Mouse (Mus musculus) neural tube, embryonic 12.5 days (tissue): Measurements from ENCODE around the gene Nfkbib. TPM values are rescaled to one million over a fixed set of nuclear protein-coding genes. Genes with fewer than 3 reads are reported as not detected.
A peak's percentile ranks its signal among the peaks of the same experiment; 100 is the strongest.

Experiments used
- ATAC-seq: fragments of 200-750 bp; cut with Nextera tagmentation; 2 replicates; pipeline ENCODE4 v1.8.0; 2017; ENCODE audit warnings: low read depth, mild to moderate bottlenecking, moderate TSS enrichment, moderate library complexity; ENCODE audit not compliant: low FRiP score
- H3K27ac ChIP-seq: fragments of 300-500 bp; sonication (generic); 2 replicates; pipeline ENCODE4 v1.5.1; 2016
- H3K27me3 ChIP-seq: fragments of 300-500 bp; sonication (generic); replicated peaks from 2 replicates; pipeline ENCODE4 v1.6.1; 2016; ENCODE audit warnings: mild to moderate bottlenecking
- H3K36me3 ChIP-seq: fragments of 300-500 bp; sonication (generic); 2 replicates; pipeline ENCODE4 v1.6.1; 2016; ENCODE audit warnings: mild to moderate bottlenecking
- H3K4me1 ChIP-seq: fragments of 300-500 bp; sonication (generic); 2 replicates; pipeline ENCODE4 v1.6.1; 2016
- H3K4me2 ChIP-seq: fragments of 300-500 bp; sonication (generic); replicated peaks from 2 replicates; pipeline ENCODE4 v1.6.1; 2016; ENCODE audit warnings: mild to moderate bottlenecking
- H3K4me3 ChIP-seq: fragments of 300-500 bp; sonication (generic); 2 replicates; pipeline ENCODE4 v1.5.1; 2016
- H3K9ac ChIP-seq: fragments of 300-500 bp; sonication (generic); 2 replicates; pipeline ENCODE4 v1.6.1; 2016; ENCODE audit warnings: mild to moderate bottlenecking
- H3K9me3 ChIP-seq: fragments of 300-500 bp; sonication (generic); 2 replicates; pipeline ENCODE4 v1.6.1; 2016; ENCODE audit warnings: mild to moderate bottlenecking
- WGBS: fragments of 180-500 bp; shearing (Covaris S2); methylation state at CpG from one replicate; pipeline ENCODE4 v1.1.7; 2016; 5-methylcytosine and 5-hydroxymethylcytosine counted together
- polyA plus RNA-seq: library from polyadenylated mRNA; unstranded; fragments of >200 nt; fragmentation: Nextera tagmentation; extraction: Ambion mirVana; gene quantifications from 2 replicates; pipeline ENCODE4 v1.2.1, GENCODE M21; 2016

Gene Nfkbib
- polyA plus RNA-seq, 1 experiment from 2014 or later: 52.4 TPM

DNA sequence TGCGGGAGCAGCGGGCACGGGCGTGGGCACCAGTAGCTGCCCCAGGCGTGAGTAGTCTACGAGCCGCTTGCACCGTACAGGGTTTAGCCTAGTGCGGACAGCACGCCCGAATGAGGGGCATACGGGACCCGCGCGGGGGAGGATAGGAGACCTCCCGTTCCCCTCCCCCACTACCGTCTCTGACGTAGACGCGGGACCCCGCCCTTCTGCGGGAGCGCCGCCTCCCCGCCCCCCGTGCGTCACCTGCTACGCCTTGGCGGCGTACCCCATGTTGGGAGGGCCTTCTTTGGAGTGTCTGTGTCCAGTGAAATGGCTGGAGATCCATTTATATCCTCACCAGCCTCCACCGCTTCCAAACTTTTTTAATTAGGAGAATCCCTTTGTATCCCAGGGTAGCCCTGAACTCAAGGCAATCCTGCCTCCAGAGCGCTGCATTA lies 41.7 kb upstream of the Nfkbib start:
- Histone ChIP-seq H3K4me3 (peak overlapping the region; percentile 88), H3K27me3 (no peaks in the 10 kb centered on the region), H3K9ac (peak overlapping the region; percentile 89), H3K4me2 (peak overlapping the region; percentile 81), H3K27ac (peak overlapping the region; percentile 99), H3K9me3 (no peaks in the 10 kb centered on the region), H3K36me3 (peaks cover 23% of the 10 kb centered on the region), H3K4me1 (peaks cover 33% of the 10 kb centered on the region)
- peak; percentile 54 for ATAC-seq
- WGBS: 2% methylated on average over 32 of the region's 32 CpGs

DNA sequence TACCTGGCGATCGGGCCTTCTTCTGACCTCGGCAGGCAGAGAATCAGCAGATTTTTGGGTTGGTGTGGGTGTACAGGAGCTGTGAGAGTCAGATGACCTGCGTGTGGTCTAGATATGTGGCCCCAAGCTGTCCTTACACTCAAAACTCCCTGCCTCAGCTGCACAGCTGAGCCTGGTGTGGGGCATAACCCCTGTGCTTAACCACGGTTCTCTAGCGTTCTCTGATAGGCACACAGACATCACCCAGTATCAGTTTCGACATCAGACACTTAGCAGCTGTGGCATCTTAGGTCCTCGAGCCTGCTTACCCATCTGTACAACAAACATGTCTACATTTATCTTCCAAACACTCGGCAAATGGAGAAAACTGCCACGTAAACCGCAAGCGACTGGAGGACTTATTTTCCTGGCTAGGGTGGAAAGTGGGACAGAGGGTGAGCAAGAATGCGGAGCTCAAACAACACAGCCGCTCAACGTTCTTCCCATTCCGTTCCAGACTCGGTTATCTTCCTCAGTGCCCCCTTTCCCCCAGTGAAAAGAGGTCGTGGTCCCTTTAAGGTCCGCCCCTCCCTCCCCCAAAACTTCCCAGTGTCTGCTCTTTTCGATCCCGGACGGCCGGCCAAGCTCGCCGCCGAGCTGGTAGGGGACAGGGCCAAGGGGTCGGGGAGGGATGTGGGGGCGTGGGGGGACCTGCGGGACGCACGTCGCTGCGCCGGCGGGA lies 41.1 kb upstream of the Nfkbib start, which contains the start of gene Hnrnpl:
Gene Hnrnpl, plus strand, starts transcription at position 321 of the 721 bp plus-strand sequence.
- H3K4me3 ChIP-seq: peak within 1 kb of the TSS; percentile 88
- peak within 1 kb of the TSS; percentile 89 for H3K9ac ChIP-seq
- peaks cover 17% of the 10 kb centered on the region for H3K36me3 ChIP-seq
- H3K27me3 ChIP-seq: no peaks in the 10 kb centered on the region
- peak within 1 kb of the TSS; percentile 99 for H3K27ac ChIP-seq
- no peaks in the 10 kb centered on the region for H3K9me3 ChIP-seq
- H3K4me1 ChIP-seq: peaks cover 30% of the 10 kb centered on the region
- ATAC-seq: peak; percentile 2; the same call in 1 of the 2 replicates
- 4% methylated on average over 35 of the region's 35 CpGs for WGBS
- H3K4me2 ChIP-seq: peak within 1 kb of the TSS; percentile 81

DNA sequence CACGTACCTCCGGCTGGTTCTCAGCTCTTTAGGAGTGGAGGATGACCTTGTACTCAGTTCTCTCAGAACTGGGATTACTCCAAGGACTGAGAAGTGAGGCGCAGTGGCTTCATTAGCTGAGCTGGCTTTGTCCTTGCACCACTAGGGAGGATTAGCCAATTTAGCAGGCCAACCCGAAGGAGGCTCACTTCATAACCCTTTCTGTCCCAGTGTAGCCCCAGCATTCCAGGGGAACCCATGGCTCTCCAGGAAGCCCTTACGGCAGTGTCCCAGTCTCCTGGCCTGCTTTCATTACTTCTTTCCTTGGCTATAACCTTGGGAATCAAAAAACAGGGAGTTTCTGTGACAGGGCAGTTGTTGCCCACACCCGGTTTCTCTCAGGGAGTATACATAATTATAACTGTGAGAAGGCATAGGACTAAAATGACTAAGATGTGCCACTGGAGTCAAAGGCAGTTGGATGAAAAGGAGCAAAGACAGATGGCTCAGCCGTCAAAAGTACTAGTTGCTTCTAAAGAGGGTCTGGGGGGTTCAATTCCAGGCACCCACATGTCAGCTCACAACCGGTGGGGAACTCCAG lies 40.4 kb upstream of the Nfkbib start:
- no peaks in the 10 kb centered on the region for H3K27me3 ChIP-seq
- WGBS: 50% methylated on average over 6 of the region's 8 CpGs

DNA sequence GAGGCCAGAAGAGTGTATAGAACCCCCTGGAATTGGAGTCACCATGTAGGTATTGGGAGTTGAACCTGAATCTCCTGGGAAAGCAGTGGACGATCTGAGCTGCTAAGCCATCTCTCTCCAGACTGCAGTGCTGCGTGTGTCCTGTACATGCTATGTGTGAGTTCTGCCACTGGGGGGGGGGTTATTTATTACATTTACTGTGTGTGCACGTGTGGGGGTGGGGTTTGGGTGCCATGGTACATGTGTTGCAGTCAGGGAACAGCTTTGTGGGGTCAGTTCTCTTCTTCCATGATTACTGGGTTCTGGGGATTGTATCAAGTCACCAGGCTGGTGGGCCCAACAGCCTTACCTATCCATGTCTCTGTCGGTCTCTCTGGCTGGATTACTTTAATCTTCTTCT lies 39.6 kb upstream of the Nfkbib start:
- Histone ChIP-seq H3K4me1 (peaks cover 27% of the 10 kb centered on the region), H3K36me3 (peaks cover 1% of the 10 kb centered on the region), H3K4me2 (no peak overlapping the region), H3K27ac (no peak overlapping the region), H3K9me3 (no peaks in the 10 kb centered on the region), H3K9ac (no peak overlapping the region), H3K4me3 (no peak overlapping the region), H3K27me3 (no peaks in the 10 kb centered on the region)
- 77% methylated on average over 4 of the region's 4 CpGs for WGBS
- ATAC-seq: no peak

More for the DNA sequence above, 40.4 kb upstream of the Nfkbib start:
- H3K36me3 ChIP-seq: peaks cover 10% of the 10 kb centered on the region
- peak overlapping the region; percentile 81 for H3K4me2 ChIP-seq
- H3K4me3 ChIP-seq: peak overlapping the region; percentile 88
- peak overlapping the region; percentile 89 for H3K9ac ChIP-seq
- no peaks in the 10 kb centered on the region for H3K9me3 ChIP-seq
- peaks cover 30% of the 10 kb centered on the region for H3K4me1 ChIP-seq
- peak overlapping the region; percentile 99 for H3K27ac ChIP-seq
- ATAC-seq: no peak

DNA sequence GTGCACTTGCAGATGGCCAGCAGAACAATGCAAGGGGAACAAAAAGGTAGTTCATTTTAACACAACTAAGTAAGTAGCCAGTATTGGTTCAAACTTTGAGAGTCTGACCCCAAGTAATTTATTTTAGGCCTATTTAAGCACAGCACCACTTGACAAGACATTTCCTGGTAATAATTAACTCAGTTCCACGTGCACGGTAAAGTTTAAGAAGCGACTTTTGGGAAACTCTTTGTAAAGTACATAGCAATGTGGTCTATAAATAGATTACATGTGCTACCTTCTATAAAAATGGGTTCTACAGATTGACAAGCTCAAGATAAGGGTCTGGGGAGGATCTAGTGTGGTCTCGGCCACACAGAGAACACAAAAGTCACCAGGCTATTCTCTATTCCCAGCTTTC lies 36.4 kb upstream of the Nfkbib start:
- ATAC-seq: no peak
- WGBS: 40% methylated on average over 4 of the region's 4 CpGs
- H3K27me3 ChIP-seq: no peaks in the 10 kb centered on the region
- H3K9ac ChIP-seq: no peak overlapping the region
- H3K9me3 ChIP-seq: no peaks in the 10 kb centered on the region
- no peak overlapping the region for H3K4me3 ChIP-seq
- no peaks in the 10 kb centered on the region for H3K36me3 ChIP-seq
- H3K4me2 ChIP-seq: no peak overlapping the region
- H3K27ac ChIP-seq: no peak overlapping the region
- peaks cover 22% of the 10 kb centered on the region for H3K4me1 ChIP-seq

DNA sequence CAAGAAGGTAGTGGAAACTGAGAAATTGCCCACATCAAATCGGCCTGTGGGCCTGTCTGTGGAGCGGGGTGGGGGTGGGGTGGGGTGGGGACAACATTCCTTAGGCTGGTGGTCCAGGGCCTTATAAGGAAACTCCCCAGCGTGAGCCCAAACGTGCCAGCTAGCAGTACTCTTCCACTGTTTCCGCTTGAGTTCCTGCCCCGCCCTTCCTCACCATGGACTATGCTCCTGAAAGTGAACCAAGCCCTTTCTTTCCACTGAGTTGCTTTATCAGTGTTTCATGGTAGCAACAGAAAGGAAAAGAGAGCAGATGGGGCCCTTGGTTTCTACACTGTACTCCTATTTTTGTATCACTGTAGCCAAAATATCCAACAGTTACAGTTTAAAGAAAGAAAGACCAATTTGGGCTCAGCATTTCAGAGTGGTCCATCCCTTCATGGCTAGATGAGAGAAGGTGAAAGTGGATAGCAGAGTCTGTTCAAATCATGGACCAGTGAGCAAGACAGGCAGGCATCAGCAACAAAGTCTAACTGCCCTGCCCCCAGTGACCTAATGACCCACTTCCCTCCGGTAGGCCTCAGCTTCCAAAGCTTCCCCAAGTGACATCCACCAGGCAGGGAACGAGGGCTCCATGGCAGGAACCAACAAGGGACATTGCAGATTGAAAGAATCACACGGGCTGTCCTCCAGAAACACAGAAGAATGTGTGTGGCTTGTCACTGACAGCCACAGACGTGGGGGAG lies 35.7 kb upstream of the Nfkbib start:
- no peak for ATAC-seq
- WGBS: 7% methylated on average over 10 of the region's 10 CpGs
- no peaks in the 10 kb centered on the region for H3K9me3 ChIP-seq
- H3K9ac ChIP-seq: no peak overlapping the region
- no peaks in the 10 kb centered on the region for H3K27me3 ChIP-seq
- peak overlapping the region; percentile 4; the same call in 1 of the 2 replicates for H3K4me2 ChIP-seq
- H3K27ac ChIP-seq: no peak overlapping the region
- peaks cover 19% of the 10 kb centered on the region for H3K4me1 ChIP-seq
- H3K36me3 ChIP-seq: no peaks in the 10 kb centered on the region
- H3K4me3 ChIP-seq: no peak overlapping the region

DNA sequence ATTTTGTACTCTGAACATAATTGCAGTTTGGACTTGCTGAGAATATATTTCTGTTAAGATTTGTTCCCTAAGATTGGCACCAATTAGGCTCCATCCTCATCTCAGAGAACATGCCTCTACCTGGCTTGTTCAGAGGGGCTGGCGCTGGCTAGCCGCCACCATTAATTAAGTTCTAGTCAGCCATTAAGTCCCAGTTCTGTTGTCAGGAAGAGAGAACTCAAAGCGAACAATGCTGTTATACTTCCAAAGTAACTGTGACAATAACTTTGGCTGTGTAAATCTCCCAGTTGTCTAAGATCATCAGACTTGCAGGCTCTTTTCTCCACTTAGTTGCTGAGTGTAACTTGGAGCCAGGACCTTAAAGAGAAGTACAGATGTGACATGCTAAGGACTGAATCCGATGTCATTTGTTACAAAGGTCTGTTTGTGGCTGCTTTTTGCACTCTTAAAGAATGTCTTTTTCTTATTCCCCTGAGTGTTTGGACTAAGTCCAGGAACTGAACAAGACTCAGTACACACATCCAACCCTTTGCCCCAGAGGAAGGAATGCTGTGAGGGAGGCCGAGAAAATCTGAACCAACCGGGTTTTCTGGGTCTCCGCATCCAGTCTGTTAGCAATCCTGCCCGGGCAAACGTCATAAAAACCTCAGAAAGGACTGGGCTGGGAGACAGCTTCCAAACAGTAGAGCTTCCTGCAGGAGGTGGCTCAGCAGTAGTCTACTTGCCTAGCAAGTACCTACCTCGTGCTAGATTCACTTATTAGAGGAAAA lies 34.8 kb upstream of the Nfkbib start:
- H3K4me1 ChIP-seq: peaks cover 14% of the 10 kb centered on the region
- 19% methylated on average over 10 of the region's 10 CpGs for WGBS
- no peak overlapping the region for H3K9ac ChIP-seq
- peak overlapping the region; percentile 4; the same call in 1 of the 2 replicates for H3K4me2 ChIP-seq
- no peak for ATAC-seq
- H3K9me3 ChIP-seq: no peaks in the 10 kb centered on the region
- H3K36me3 ChIP-seq: no peaks in the 10 kb centered on the region
- H3K27ac ChIP-seq: no peak overlapping the region
- H3K27me3 ChIP-seq: no peaks in the 10 kb centered on the region
- H3K4me3 ChIP-seq: no peak overlapping the region

DNA sequence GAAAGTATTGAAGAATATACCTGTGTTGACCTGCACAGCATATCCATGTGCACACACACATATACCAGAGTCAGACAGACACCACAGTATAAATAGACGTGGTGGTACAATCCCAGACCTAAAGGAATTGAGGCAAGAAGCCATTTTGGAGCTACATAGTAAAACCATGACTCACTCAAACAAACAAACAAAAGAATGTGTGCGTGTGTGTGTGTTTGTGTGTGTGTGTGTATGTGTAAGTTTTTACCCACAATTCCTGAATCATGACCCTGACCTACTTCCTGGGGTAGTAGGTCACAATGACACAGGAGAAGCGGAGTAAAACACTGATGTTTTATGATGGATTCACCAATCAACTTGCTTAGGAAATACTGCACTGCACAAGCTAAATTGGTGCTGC lies 34.1 kb upstream of the Nfkbib start:
- Histone ChIP-seq H3K27ac (no peak overlapping the region), H3K4me1 (peaks cover 20% of the 10 kb centered on the region), H3K9ac (no peak overlapping the region), H3K27me3 (no peaks in the 10 kb centered on the region), H3K4me3 (no peak overlapping the region), H3K4me2 (no peak overlapping the region), H3K36me3 (no peaks in the 10 kb centered on the region), H3K9me3 (no peaks in the 10 kb centered on the region)
- WGBS: 77% methylated on average over 3 of the region's 3 CpGs
- ATAC-seq: no peak

DNA sequence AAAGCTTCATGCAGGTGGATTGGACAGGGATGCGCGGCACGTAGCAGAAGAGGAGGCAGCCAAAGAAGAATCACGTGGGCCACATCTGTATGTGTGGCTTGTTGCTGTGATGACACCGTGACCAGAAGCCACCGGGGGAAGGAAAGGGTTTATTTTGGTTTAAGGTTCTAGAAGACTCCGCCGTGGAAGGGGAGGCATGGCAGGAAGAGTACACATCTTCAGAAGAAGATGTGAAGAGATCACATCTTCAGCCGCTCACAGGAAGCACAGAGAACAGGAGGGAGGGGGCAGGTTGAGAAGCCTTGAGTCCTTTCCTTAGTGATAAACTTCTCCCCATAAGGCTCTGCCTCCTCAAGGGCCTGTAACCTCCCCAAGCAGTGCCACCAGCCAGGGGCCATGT lies 32.7 kb upstream of the Nfkbib start:
- H3K9ac ChIP-seq: no peak overlapping the region
- H3K36me3 ChIP-seq: no peaks in the 10 kb centered on the region
- H3K27ac ChIP-seq: no peak overlapping the region
- H3K27me3 ChIP-seq: no peaks in the 10 kb centered on the region
- ATAC-seq: no peak
- H3K4me1 ChIP-seq: peaks cover 22% of the 10 kb centered on the region
- no peak overlapping the region for H3K4me3 ChIP-seq
- WGBS: 96% methylated on average over 9 of the region's 9 CpGs
- no peak overlapping the region for H3K4me2 ChIP-seq
- H3K9me3 ChIP-seq: no peaks in the 10 kb centered on the region

DNA sequence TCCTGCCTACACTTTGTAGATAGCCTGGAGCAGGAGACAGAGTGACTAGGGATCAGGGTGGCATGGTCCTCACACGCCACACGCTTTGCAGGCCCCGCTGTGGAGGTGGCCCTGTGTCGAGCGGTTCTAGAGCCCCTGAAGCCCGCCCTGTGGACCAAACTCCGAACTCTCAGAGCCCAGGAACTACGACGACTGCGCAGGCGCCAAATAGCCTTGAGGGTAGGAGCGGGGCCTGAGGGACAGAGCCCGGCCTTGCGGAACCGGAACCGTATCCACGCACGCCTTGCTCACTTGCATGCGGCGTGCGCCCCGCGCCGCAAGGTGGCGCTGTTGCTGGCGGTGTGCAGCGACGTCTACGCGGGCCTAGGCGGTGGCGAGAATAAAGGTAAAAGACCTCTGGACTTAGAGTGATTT lies 29.3 kb upstream of the Nfkbib start:
- Histone ChIP-seq H3K4me2 (peak overlapping the region; percentile 50), H3K36me3 (no peaks in the 10 kb centered on the region), H3K4me1 (peaks cover 8% of the 10 kb centered on the region), H3K4me3 (peak overlapping the region; percentile 7; the same call in 1 of the 2 replicates), H3K27ac (no peak overlapping the region), H3K27me3 (no peaks in the 10 kb centered on the region), H3K9ac (peak overlapping the region; percentile 35), H3K9me3 (no peaks in the 10 kb centered on the region)
- WGBS: 16% methylated on average over 32 of the region's 32 CpGs
- peak; percentile 70; the same call in 1 of the 2 replicates for ATAC-seq

DNA sequence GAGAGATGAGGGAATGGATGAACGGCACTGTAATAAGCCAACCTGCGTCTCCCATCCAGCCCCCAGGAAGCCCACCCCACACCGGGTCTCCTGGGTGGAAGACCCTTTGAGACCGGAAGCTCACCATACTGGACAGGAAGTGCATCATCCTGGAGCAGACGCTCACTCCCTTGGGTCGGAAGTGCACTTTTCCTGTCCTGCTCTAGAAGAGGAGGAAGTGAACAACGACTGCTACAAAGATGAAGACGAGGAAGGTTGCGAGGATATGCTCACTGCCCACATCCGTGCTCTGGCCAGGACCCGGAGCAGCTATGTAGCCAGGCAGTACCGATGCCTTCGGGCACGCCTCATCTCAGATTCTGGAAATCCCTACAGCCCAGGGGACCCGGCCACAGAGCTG lies 28.5 kb upstream of the Nfkbib start:
- Histone ChIP-seq H3K36me3 (no peaks in the 10 kb centered on the region), H3K27ac (no peak overlapping the region), H3K27me3 (no peaks in the 10 kb centered on the region), H3K9me3 (no peaks in the 10 kb centered on the region), H3K9ac (no peak overlapping the region), H3K4me2 (0 out of 2 replicates have a peak overlapping the region, but pooled peaks have one; percentile 50), H3K4me3 (no peak overlapping the region), H3K4me1 (peaks cover 8% of the 10 kb centered on the region)
- WGBS: 81% methylated on average over 15 of the region's 15 CpGs
- no peak for ATAC-seq
